Mouse (Mus musculus): Measurements from ENCODE around the gene Rad50. TPM values are rescaled to one million over a fixed set of nuclear protein-coding genes. Genes with fewer than 3 reads are reported as not detected.

The Rad50 gene
- total and polyA plus RNA-seq, 3 experiments = 39.6 to 53.6 (median 48.2) TPM

DNA sequence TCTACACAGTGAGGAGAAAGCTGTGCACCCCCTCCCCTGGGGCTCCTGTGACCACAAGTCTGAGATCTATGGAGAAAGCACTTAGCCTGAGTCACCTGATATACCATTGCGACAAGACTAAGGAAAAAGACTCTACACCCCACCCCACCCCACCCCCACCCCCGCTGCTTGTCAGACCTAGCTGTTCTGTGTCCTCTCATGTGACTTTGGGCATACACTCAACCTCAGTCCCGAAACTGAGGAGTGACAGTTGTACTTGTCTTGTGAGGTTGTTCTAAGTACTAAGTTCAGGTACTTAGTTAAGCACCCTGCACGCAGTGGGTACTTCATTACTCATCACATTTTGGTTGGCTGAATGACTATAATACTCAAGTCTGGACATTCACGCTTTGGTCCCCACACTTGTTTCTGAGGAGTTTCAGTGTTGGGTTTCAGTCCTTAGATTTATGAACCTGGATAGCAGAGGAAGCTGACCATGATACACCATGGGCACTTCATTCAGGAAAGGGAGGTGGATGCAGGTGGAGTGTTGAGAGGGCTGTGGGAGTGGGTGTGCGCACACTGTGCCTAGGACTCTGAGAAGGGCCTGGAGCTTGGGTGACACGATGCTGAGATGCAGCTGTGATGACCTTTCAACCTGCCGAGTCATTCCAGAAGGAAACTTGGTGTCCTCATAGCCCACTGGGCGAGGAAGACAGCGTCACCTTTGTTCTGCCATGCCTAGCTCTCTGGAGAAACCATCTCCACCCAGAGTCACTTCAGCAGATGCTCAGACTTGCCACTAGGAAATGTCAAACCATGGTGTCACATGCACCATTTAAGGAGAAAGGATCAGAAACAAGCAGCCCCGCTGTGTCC is 85.3 kb downstream of the Rad50 start:
- H3K4me3 ChIP-seq (replicated peaks in 1 of 3; ENCODE audit: low read depth in 2 of 3, low read length in 2 of 3, poor library complexity in 1 of 3) = peak overlapping the region in 1 of 3 experiments; percentile 9
- peak; percentile 70 for DNase-seq (ENCODE audit: extremely low read depth)
- no peak overlapping the region for H3K9ac ChIP-seq (ENCODE audit: insufficient read depth, low read depth)
- H3K79me2 ChIP-seq (replicated peaks; ENCODE audit: control insufficient read depth, extremely low read depth, insufficient read depth, poor library complexity, severe bottlenecking) = no peaks in the 10 kb centered on the region
- no peak overlapping the region for H3K4me2 ChIP-seq (ENCODE audit: insufficient read depth, low read depth, poor library complexity, severe bottlenecking)
- no peaks in the 10 kb centered on the region for H3K27me3 ChIP-seq (replicated peaks)
- peak overlapping the region; percentile 56 for H3K27ac ChIP-seq (ENCODE audit: insufficient read depth, low read depth)
- in situ Hi-C loops (cut with MboI; ENCODE audit: low pct_ligation_motif_present, low pct_unique_long_range_greater_than_20kb, low sequenced_read_pairs) (loop anchor here (5.0 kb wide), 1 partner anchor 35 kb away; no protein-coding TSS in a partner anchor), dilution Hi-C loops (cut with MboI; ENCODE audit: extremely low pct_ligation_motif_present, extremely low pct_unique_long_range_greater_than_20kb, low sequenced_read_pairs) (no loop called here)
- peaks cover 8% of the 10 kb centered on the region for H3K9me3 ChIP-seq (replicated peaks; ENCODE audit: low read length)
- peaks cover 41 to 75% of the 10 kb centered on the region in 2 experiments for H3K4me1 ChIP-seq (ENCODE audit: control insufficient read depth in 1 of 2, insufficient read depth in 2 of 2)
- H3K36me3 ChIP-seq (replicated peaks in 1 of 2; ENCODE audit: control insufficient read depth in 1 of 2, insufficient read depth in 1 of 2, low read length in 1 of 2) = peaks cover 0 to 6% of the 10 kb centered on the region in 2 experiments
- TF ChIP-seq MAFK (IDR thresholded peaks at IDR 0.05; ENCODE audit: insufficient replicate concordance, low read length) (no peak), JUN (IDR thresholded peaks at IDR 0.05; ENCODE audit: insufficient read depth, low read depth, low read length) (peak; percentile 27; the same call in 1 of the 2 replicates), ZC3H11A (IDR thresholded peaks at IDR 0.05; ENCODE audit: low read depth, low read length) (no peak), MAX (IDR thresholded peaks at IDR 0.05; ENCODE audit: low read length) (peak; percentile 70), JUND (conservative IDR thresholded peaks at IDR 0.05; ENCODE audit: low read depth, low read length) (peak; percentile 61), TCF12 (IDR thresholded peaks at IDR 0.05; ENCODE audit: low read depth, low read length) (peak; percentile 50; the same call in 1 of the 2 replicates), MXI1 (IDR thresholded peaks at IDR 0.05; ENCODE audit: low read depth, low read length) (peak; percentile 14; the same call in 1 of the 2 replicates), POLR2AphosphoS2 (IDR thresholded peaks at IDR 0.05; ENCODE audit: low read depth, low read length) (no peak), USF1 (IDR thresholded peaks at IDR 0.05; ENCODE audit: low read depth, low read length) (no peak), UBTF (IDR thresholded peaks at IDR 0.05; ENCODE audit: low read depth, low read length) (no peak), NELFE (IDR thresholded peaks at IDR 0.05; ENCODE audit: low read depth, low read length) (0 out of 2 replicates have a peak, but pooled peaks have one; percentile 23), KAT2A (IDR thresholded peaks at IDR 0.05; ENCODE audit: insufficient replicate concordance, low read length) (no peak), CHD1 (IDR thresholded peaks at IDR 0.05; ENCODE audit: low read depth, low read length) (no peak), TBP (conservative IDR thresholded peaks at IDR 0.05; ENCODE audit: low read depth, low read length) (no peak), MEF2A (IDR thresholded peaks at IDR 0.05; ENCODE audit: borderline replicate concordance, low read depth, low read length) (no peak; the same call in 1 of the 2 replicates), BHLHE40 (IDR thresholded peaks at IDR 0.05; ENCODE audit: low read depth, low read length) (peak; percentile 81), MYC (IDR thresholded peaks at IDR 0.05; ENCODE audit: low read depth, low read length) (peak; percentile 60; the same call in 1 of the 2 replicates), HCFC1 (IDR thresholded peaks at IDR 0.05; ENCODE audit: low read depth, low read length) (no peak), ZNF384 (IDR thresholded peaks at IDR 0.05; ENCODE audit: low read depth, low read length) (no peak), SMC3 (IDR thresholded peaks at IDR 0.05; ENCODE audit: low read depth, low read length) (no peak; the same call in 1 of the 2 replicates), EP300 (IDR thresholded peaks at IDR 0.05; ENCODE audit: low read length) (peak; percentile 72), CTCF (conservative IDR thresholded peaks at IDR 0.05 in 1 of 2, IDR thresholded peaks at IDR 0.05 in 1 of 2; ENCODE audit: low read depth in 2 of 2, low read length in 2 of 2) (peak in 1 of 2 experiments; percentile 25; a peak in 1 of 4 replicates), PAX5 (IDR thresholded peaks at IDR 0.05; ENCODE audit: low read length) (no peak), RCOR1 (conservative IDR thresholded peaks at IDR 0.05; ENCODE audit: low read depth, low read length) (peak; percentile 63; the same call in 1 of the 2 replicates), E2F4 (IDR thresholded peaks at IDR 0.05; ENCODE audit: insufficient replicate concordance, low read depth, low read length) (no peak), MAZ (IDR thresholded peaks at IDR 0.05; ENCODE audit: low read depth, low read length) (no peak; the same call in 1 of the 2 replicates), GABPA (IDR thresholded peaks at IDR 0.05; ENCODE audit: insufficient replicate concordance, low read depth, low read length) (no peak), USF2 (conservative IDR thresholded peaks at IDR 0.05; ENCODE audit: low read depth, low read length) (no peak), ZKSCAN1 (IDR thresholded peaks at IDR 0.05; ENCODE audit: borderline replicate concordance, low read depth, low read length) (peak; percentile 70; the same call in 1 of the 2 replicates), RAD21 (IDR thresholded peaks at IDR 0.05; ENCODE audit: low read depth, low read length) (no peak), NRF1 (IDR thresholded peaks at IDR 0.05; ENCODE audit: low read depth, low read length) (no peak), ZMIZ1 (IDR thresholded peaks at IDR 0.05; ENCODE audit: low read depth, low read length) (no peak), CHD2 (IDR thresholded peaks at IDR 0.05; ENCODE audit: low read length) (peak; percentile 37; the same call in 1 of the 2 replicates), ELF1 (IDR thresholded peaks at IDR 0.05; ENCODE audit: low read depth, low read length) (no peak; the same call in 1 of the 2 replicates), IRF4 (IDR thresholded peaks at IDR 0.05; ENCODE audit: low read depth, low read length) (peak; percentile 63; the same call in 1 of the 2 replicates), ETS1 (conservative IDR thresholded peaks at IDR 0.05; ENCODE audit: low read depth, low read length) (peak; percentile 75), SIN3A (IDR thresholded peaks at IDR 0.05; ENCODE audit: low read length) (no peak; the same call in 1 of the 2 replicates)

All from CH12.LX (cell line).